Mouse (Mus musculus): Measurements from ENCODE around the gene Prkar2b.

DNA sequence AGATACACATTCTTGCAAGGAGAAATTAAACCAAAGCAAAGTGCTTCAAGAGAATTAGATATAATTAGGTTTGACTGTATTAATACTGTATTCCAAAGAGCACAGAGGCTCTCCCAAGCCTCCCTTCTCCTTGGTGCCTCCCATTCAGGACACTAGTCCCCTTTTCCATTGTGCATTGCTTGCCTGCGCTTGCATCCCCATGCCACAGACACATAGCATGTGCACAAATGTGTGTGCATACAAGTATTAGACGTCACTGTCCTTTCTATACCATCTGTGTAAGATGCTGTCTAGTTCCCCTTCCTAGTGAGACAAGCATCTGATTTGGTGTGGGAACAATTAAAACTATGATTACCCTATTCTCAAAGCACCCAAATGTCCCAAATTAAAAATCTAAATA lies 2.0 kb downstream of the Prkar2b start:
- no peak for TF ChIP-seq GATA1 (IDR thresholded peaks at IDR 0.05; ENCODE audit: low read length)
- no peak for TF ChIP-seq TAL1 (IDR thresholded peaks at IDR 0.05; ENCODE audit: low read length)

Measured in erythroblast, embryonic 14.5 days (primary cell).